Mouse (Mus musculus) layer of hippocampus, postnatal 25 days (tissue): ENCODE data around the gene Ino80e. TPM values are rescaled to one million over a fixed set of nuclear protein-coding genes. Genes with fewer than 3 reads are reported as not detected.
A peak's percentile ranks its signal among the peaks of the same experiment; 100 is the strongest.
"Not testable (repeated sequence)": the region's sequence is repeated elsewhere in the genome, so short reads cannot be mapped to it uniquely, and the experiment has no call there.

Source experiments
- DNase-seq, 2 experiments: peaks; one replicate each; pipeline ENCODE4 v3.0.0; 2022; ENCODE audit warnings: mixed read lengths in 2 of 2, low spot score in 1 of 2; ENCODE audit errors: extremely low spot score in 1 of 2
- total RNA-seq, 2 experiments: library from RNA; stranded (reverse); gene quantifications; 2 replicates each; pipeline ENCODE4 v1.2.3; 2021

Ino80e gene
- total RNA-seq, result 10 to 100 TPM; 50.7 to 51.7 TPM

- DNase-seq, result peak; percentile 94
Observed at GRCm38 (mm10) chr7:126862147-126862784, at the start of gene Ino80e. Gene Ino80e, minus strand, starts transcription at chr7:126862377.

GRCm38 (mm10) chr7:126905590-126905989 is 43.4 kb upstream of the Ino80e start:
- no peak for DNase-seq

DNA sequence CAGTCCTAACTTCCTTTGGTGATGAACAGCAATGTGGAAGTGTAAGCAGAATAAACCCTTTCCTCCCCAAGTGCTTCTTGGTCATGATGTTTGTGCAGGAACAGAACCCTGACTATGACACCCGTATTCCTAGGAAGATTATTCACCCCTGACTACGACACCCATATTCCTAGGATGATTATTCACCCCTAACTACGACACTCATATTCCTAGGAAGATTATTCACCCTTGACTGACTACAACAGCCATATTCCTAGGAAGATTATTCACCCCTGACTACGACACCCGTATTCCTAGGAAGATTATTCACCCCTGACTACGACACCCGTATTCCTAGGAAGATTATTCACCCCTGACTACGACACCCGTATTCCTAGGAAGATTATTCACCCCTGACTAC is 37.6 kb upstream of the Ino80e start:
- DNase-seq, result not testable (repeated sequence)

DNA sequence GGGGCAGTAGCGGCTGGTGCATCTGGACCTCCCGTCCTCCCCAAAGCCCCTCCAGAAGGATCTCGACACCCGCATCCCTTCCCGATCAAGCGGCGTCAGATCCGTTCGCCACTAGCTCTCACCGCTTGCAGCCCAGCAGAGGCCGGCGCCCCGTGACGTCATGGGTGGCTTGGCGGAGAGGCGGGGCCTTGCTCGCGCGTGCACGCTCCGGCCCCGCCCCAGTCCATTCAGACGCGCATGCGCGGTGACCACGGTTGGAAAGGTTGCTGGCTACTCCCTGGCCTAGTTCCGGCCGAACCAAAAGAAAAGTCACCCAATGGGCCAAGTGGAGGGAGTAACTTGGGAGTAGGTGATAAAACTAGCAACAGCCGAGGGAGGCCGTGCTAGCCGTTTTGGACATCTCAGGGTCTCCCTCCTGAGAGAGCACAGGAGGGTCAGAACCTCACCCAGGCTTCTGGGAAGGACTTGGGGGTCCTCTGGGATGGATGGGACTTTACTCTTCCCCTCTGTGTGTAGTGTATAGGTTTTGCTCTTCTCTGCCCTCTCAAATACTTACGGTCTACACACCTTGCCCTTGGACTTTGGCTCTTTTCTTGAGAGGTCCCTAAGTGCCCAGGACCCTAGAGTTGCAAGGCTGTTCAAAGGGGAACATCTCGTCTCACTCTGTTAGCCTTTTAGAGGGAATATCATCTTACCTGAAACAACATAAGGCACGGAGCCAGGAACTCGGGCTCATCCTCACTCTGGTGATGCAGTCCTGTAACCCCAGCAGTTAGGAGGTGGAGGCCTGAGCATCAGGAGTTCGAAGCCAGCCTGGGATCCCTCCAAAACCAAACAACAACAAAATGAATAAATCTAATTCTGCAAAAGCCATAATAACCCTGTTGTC is 36.2 kb upstream of the Ino80e start:
- peak; percentile 95 to 97 for DNase-seq

GRCm38 (mm10) chr7:126897390-126898101 is 35.4 kb upstream of the Ino80e start:
- no peak for DNase-seq

GRCm38 (mm10) chr7:126896912-126897311 is 34.7 kb upstream of the Ino80e start:
- no peak for DNase-seq

GRCm38 (mm10) chr7:126888852-126889251 is 26.7 kb upstream of the Ino80e start:
- no peak for DNase-seq

GRCm38 (mm10) chr7:126887281-126887680 is 25.1 kb upstream of the Ino80e start:
- DNase-seq, result no peak

DNA sequence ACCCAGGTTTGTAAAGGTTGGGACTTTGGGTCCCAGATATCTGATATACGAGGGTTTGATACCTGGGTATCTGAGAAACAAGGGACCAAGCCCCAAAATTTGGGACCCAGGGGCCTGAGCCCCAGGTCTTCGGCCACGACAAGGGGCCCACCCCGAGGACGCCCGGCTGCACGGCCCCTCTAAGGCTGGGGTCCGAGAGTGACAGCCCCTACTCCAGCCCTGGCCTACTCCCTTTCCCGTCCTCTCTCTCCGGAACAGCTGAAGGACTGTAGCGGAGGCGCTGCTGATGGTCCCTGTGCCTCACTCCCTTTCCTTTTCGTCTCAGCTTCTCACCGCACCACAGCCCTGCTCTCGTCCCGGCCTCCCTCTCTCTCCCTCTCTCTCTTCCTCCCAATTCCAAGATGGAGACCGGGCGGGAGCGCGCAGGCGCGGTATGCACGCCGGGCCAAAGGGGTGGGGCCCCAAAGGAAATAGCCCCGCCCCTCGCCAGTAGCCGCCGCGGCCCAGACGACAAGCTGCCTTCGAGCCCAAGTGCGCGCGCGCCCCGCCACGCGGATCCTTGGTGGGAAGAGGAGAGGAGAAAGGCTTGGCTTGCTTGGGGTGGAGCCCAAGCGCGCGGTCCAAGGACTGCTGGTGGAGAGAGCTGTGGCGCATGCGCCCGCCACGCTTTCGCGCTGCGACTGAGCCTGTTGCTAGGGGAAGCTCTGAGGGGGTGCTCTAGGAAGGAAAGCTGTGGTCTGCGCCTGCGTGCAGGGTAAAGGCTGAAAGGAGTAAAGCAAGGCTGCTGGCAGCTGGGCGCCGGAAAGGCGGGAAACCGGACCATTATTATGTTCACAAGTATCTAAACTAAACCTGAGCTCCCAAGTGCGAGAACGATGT is 22.3 kb upstream of the Ino80e start, which contains the start of gene Taok2:
Gene Taok2, minus strand, starts transcription at position 418 of the 879 bp plus-strand sequence.
- DNase-seq, result peak; percentile 94 to 98

DNA sequence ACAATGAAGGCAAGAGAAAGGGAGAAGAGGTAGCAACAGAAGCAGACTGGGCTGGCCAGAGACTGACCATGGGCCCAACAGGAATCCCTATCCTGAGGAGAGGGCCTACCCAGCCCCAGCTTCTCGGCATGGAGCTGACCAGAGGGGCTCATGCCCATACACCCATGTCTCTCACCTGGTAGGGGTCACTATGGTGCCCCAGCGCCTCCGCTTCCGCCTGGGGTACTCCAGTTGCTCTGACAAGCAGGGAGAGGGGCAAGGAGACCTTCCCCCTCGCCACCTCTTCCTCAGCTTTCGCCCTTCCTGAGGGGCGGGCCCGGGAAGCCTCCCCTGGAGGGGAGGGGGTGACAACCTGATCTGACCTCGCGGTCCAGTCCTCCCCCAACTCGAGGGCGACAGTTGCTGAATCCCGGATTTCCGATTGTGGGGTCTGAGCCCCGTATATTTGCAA is 21.6 kb upstream of the Ino80e start:
- no peak for DNase-seq

- no peak for DNase-seq
Observed at GRCm38 (mm10) chr7:126881040-126881439, 18.9 kb upstream of the Ino80e start.

- no peak for DNase-seq
Observed at GRCm38 (mm10) chr7:126877239-126877638, 15.1 kb upstream of the Ino80e start.

GRCm38 (mm10) chr7:126870520-126870891 is 8.3 kb upstream of the Ino80e start:
- DNase-seq, result no peak

DNA sequence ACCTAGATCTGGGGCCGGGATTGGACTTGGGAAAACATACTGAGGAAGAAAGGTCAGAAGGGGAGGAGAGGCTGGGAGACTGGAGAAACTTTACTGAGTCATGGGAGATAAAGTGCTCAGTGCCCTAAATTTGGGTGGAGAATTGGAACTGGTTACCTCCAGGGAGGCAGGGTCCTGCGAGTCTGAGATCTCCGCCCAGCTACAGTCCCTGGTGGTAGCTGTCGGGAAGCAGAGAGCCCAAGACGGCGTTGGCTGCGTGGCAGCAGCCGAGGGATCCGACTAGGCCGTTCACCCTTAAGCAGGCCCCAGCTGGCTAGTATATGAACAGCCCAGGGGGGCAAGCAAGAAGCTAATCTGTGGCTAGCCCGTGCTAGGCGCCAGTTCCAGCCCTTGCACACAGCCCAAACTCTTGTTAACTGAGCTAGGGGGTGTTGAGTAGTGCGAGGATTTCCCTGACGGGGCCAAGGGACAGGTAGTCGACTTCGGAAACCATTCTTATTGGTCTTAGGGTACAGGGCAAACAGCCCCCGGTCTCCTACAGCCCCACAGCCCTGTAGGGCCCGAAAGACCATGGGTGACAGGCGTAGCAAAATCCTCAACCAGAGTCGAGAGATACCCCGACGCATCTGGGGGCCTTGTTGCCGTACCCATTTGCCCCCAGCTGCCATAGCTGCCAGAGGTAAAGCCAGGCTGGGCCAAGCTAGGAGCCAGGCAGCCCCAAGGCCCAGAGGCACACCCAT is 7.8 kb upstream of the Ino80e start:
- no peak for DNase-seq

DNA sequence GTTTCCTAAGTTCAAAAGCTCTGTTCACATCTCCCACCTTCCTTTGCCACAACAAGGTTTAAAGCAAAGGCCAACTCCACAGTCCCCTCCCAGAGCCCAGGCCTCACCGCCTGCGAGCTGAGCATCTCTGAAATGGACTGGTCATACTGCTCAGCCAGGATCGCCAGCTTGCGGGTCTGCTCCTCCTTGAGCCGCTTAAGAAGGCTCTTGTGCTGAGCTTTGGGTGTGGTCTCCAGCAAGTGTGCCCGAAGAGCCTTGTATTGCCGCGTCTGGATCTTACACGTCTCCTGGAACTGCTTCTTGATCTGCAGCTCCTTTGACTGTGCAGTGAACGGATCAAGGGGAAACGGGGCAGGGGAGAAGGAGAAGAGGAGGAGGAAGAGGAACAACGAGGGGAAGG is 5.8 kb upstream of the Ino80e start:
- DNase-seq, result no peak

DNA sequence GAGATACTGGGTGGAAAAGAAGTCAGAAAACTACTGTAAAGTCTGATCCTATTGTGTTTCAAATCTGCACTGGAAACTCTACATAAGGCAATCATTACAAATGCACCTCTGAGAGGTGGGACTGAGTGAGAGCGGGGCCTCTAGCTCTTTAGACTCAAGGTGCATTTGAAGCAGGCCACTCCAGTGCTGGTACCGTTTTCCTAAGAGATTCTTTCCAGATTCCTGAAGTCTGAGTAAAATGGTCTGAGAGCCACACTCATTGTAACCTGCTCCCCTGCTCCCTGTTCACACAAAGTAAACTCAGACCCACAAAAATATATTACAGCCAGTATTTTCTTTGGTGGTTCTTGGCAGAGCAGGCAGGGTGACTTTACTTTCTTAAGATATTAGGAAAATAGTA is 5.4 kb upstream of the Ino80e start:
- DNase-seq, result no peak

- no peak for DNase-seq
Observed at GRCm38 (mm10) chr7:126863791-126864190, 1.6 kb upstream of the Ino80e start.

GRCm38 (mm10) chr7:126861429-126862130 is 597 bp downstream of the Ino80e start, which contains the start of gene Hirip3:
Gene Hirip3, plus strand, starts transcription at chr7:126861972.
- peak; percentile 87 to 90 for DNase-seq

GRCm38 (mm10) chr7:126860987-126861386 is 1.2 kb downstream of the Ino80e start:
- no peak for DNase-seq
